Mouse (Mus musculus) neural tube, embryonic 11.5 days (tissue): ENCODE results near the gene Tubb1. TPM values are rescaled to one million over a fixed set of nuclear protein-coding genes. Genes with fewer than 3 reads are reported as not detected.
A peak's percentile ranks its signal among the peaks of the same experiment; 100 is the strongest.

Experiments used
- ATAC-seq: fragments of 200-750 bp; cut with Nextera tagmentation; 2 replicates; pipeline ENCODE4 v1.8.0; 2017; ENCODE audit warnings: moderate number of reproducible peaks, mild to moderate bottlenecking, moderate TSS enrichment, moderate library complexity; ENCODE audit not compliant: insufficient read depth, low FRiP score, low TSS enrichment
- DNase-seq: peaks from one replicate; pipeline ENCODE4 v3.0.0-alpha.2; 2015; ENCODE audit warnings: low spot score
- H3K27ac ChIP-seq: fragments of 300-500 bp; sonication (generic); 2 replicates; pipeline ENCODE4 v1.5.1; 2014; ENCODE audit warnings: low read depth, mild to moderate bottlenecking, low read length
- H3K27me3 ChIP-seq: fragments of 300-500 bp; sonication (generic); 2 replicates; pipeline ENCODE4 v1.6.1; 2014; ENCODE audit warnings: mild to moderate bottlenecking, low read length, mixed read lengths; ENCODE audit not compliant: control insufficient read depth, insufficient read depth
- H3K36me3 ChIP-seq: fragments of 300-500 bp; sonication (generic); 2 replicates; pipeline ENCODE4 v1.6.1; 2014; ENCODE audit warnings: mild to moderate bottlenecking, low read length, moderate library complexity, mixed read lengths; ENCODE audit not compliant: control insufficient read depth, insufficient read depth
- H3K4me1 ChIP-seq: fragments of 300-500 bp; sonication (generic); 2 replicates; pipeline ENCODE4 v1.6.1; 2014; ENCODE audit warnings: low read length, mixed read lengths; ENCODE audit not compliant: control insufficient read depth, insufficient read depth
- H3K4me2 ChIP-seq: fragments of 300-500 bp; sonication (generic); 2 replicates; pipeline ENCODE4 v1.6.1; 2014; ENCODE audit warnings: low read depth, mild to moderate bottlenecking, moderate library complexity
- H3K4me3 ChIP-seq: fragments of 300-500 bp; sonication (generic); 2 replicates; pipeline ENCODE4 v1.5.1; 2014; ENCODE audit warnings: low read depth, low read length
- H3K9ac ChIP-seq: fragments of 300-500 bp; sonication (generic); 2 replicates; pipeline ENCODE4 v1.6.1; 2014; ENCODE audit warnings: mild to moderate bottlenecking, low read length
- H3K9me3 ChIP-seq: fragments of 300-500 bp; sonication (generic); 2 replicates; pipeline ENCODE4 v1.6.1; 2016; ENCODE audit warnings: low read length; ENCODE audit not compliant: control insufficient read depth
- WGBS: fragments of 180-500 bp; shearing (Covaris S2); extraction: QIAGEN DNeasy Blood & Tissue Kit; methylation state at CpG from one replicate; pipeline ENCODE4 v1.1.7; 2014; 5-methylcytosine and 5-hydroxymethylcytosine counted together
- polyA plus RNA-seq: library from polyadenylated mRNA; unstranded; fragments of >200 nt; fragmentation: Nextera tagmentation; extraction: Ambion mirVana; gene quantifications from 2 replicates; pipeline ENCODE4 v1.2.1, GENCODE M21; 2014

Tubb1 gene
- polyA plus RNA-seq, 1 experiment from 2014 or later: 6.5 TPM

DNA sequence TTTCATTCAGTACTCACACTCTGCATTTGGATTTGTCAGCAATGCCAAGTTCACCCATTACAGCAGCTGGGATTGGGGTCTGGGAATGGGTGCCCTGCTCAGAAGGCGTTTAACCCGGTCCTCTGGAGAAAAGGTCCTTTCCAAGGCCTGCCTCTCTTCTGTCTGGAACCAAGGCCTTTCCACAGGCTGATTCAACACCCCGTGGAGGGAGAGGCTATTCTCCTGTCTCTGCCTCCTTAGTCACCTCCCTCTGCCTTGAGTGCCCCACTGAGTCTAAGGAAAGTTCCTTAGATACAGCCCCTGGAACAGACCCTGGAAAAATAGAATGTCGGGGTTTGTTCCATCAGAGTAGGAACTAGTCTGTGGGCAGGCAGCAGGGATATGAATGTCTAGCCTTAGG lies 2.1 kb upstream of the Tubb1 start:
- H3K36me3 ChIP-seq: no peaks in the 10 kb centered on the region
- no peaks in the 10 kb centered on the region for H3K4me1 ChIP-seq
- no peak for ATAC-seq
- no peak for DNase-seq
- H3K4me2 ChIP-seq: no peak overlapping the region
- H3K9ac ChIP-seq: no peak overlapping the region
- no peaks in the 10 kb centered on the region for H3K9me3 ChIP-seq
- H3K4me3 ChIP-seq: no peak overlapping the region
- no peak overlapping the region for H3K27ac ChIP-seq
- 84% methylated on average over 4 of the region's 4 CpGs for WGBS
- H3K27me3 ChIP-seq: no peaks in the 10 kb centered on the region

DNA sequence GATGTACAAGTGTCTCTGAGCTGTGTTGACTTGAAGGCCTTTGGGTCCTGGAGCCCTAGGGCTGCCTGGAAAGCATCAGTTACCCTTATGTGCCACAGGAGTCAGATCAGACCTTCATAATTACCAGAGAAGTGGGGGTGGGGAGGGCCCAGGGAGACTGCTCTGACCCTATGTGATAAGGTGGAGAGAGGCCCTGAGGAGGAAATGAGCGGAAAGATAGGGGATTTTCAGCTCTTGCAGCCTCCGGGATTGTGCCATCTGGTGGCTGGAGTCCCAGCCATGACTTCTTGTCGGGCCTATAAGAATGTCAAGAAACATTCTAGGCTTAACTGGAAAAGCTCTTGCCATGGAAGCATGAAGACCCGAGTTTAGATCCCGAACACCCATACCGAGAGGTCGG lies 3.2 kb downstream of the Tubb1 start:
- H3K4me1 ChIP-seq: no peaks in the 10 kb centered on the region
- no peak overlapping the region for H3K4me2 ChIP-seq
- H3K36me3 ChIP-seq: no peaks in the 10 kb centered on the region
- ATAC-seq (no peak), DNase-seq (peak; percentile 29)
- H3K9ac ChIP-seq: no peak overlapping the region
- 76% methylated on average over 7 of the region's 7 CpGs for WGBS
- no peak overlapping the region for H3K27ac ChIP-seq
- H3K9me3 ChIP-seq: no peaks in the 10 kb centered on the region
- H3K4me3 ChIP-seq: no peak overlapping the region
- no peaks in the 10 kb centered on the region for H3K27me3 ChIP-seq

DNA sequence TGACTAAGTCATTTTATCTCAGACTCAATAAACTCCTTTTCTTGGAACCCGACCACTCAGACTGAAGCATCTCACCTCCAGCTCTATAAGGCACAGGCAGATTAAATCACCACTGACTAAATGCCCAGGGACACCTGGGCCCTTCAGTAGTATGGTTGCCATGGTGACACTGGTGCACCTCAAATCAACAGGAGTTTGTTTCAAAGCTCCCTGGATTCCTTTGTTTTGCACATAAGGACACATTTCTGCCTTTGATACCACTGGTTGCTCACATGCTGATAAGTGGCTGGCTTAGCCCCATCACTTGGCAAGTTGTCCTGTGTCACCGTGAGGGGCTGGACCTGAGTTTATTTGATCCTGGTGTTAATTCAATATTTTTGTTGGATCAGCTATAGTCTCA lies 8.9 kb downstream of the Tubb1 start:
- WGBS: 84% methylated on average over 2 of the region's 2 CpGs
- no peak for DNase-seq
- H3K27me3 ChIP-seq: no peaks in the 10 kb centered on the region
- H3K27ac ChIP-seq: no peak overlapping the region
- no peaks in the 10 kb centered on the region for H3K9me3 ChIP-seq
- H3K4me2 ChIP-seq: no peak overlapping the region
- H3K4me3 ChIP-seq: no peak overlapping the region
- peaks cover 5% of the 10 kb centered on the region; the same call in 1 of the 2 replicates for H3K4me1 ChIP-seq
- H3K9ac ChIP-seq: no peak overlapping the region
- ATAC-seq: no peak
- peaks cover 5% of the 10 kb centered on the region; the same call in 1 of the 2 replicates for H3K36me3 ChIP-seq

DNA sequence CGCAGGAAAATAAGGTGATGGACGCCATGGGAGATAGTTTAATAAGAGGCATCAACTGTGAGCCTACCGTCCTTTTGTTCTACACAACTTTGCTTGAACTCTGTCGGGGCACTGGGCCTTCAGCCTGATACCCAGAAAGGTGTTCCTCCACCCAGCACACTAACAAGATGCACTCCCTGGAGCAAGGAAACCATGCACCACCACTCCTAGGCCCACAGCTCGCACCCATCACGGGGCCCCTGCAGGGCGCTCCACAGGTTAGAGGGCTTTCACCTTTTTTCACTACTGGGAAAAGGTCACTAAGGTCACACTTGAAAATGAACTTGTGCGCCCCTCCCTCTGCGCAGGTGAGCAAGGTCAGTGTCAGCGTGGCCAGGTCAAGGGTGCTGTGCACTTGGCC lies 12.9 kb downstream of the Tubb1 start:
- ATAC-seq (peak; percentile 51), DNase-seq (peak; percentile 19)
- no peak overlapping the region for H3K27ac ChIP-seq
- H3K9ac ChIP-seq: peak overlapping the region; percentile 85
- H3K4me1 ChIP-seq: peaks cover 5% of the 10 kb centered on the region; the same call in 1 of the 2 replicates
- no peaks in the 10 kb centered on the region for H3K9me3 ChIP-seq
- peak overlapping the region; percentile 97 for H3K4me2 ChIP-seq
- 40% methylated on average over 10 of the region's 10 CpGs for WGBS
- peaks cover 7% of the 10 kb centered on the region; the same call in 1 of the 2 replicates for H3K36me3 ChIP-seq
- no peaks in the 10 kb centered on the region for H3K27me3 ChIP-seq
- H3K4me3 ChIP-seq: peak overlapping the region; percentile 75

DNA sequence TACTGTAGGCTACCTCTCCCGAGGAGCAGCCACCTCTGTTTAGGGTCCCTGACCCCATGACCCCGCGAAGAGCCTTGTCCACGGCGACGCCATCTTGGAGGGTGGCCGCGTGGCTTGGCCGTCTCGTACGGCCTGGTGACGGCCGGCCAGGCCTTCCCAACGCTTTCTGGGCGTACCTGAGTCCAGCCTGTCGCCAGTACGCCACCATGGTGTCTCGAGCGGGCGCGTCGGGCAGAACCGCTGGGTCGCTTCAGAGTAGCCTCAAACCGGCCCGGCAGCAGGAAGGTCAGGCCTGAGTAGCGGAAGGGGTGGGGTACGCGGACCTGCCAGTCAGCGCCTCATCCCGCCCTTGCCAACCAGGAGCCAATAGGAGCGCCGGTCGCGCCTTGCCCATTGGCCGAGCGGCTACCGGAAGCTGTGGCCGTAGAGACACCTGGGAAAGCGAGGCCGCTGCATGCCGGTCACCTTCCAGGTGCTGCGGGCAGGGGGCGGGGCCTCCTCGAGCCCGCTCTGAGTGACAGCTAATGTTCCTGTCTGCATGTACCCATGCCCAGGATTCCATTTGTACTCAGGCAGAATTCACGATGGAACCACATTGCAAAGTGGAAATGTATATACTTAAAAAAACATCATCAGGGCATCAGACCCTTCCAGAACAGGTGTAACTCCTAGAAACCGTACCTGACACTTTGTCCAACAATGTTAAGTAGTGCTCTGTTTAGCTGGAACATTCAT lies 13.5 kb downstream of the Tubb1 start, which contains the start of gene Atp5e:
Atp5e (minus strand) TSS at position 317 of the 735 bp plus-strand sequence.
- Histone ChIP-seq H3K4me1 (peaks cover 5% of the 10 kb centered on the region; the same call in 1 of the 2 replicates), H3K4me3 (peak within 1 kb of the TSS; percentile 75), H3K9me3 (no peaks in the 10 kb centered on the region), H3K27me3 (no peaks in the 10 kb centered on the region), H3K27ac (no peak within 1 kb of the TSS), H3K4me2 (peak within 1 kb of the TSS; percentile 97), H3K9ac (peak within 1 kb of the TSS; percentile 85), H3K36me3 (peaks cover 7% of the 10 kb centered on the region; the same call in 1 of the 2 replicates)
- 2% methylated on average over 48 of the region's 48 CpGs for WGBS
- ATAC-seq (peak; percentile 100), DNase-seq (peak; percentile 93)

DNA sequence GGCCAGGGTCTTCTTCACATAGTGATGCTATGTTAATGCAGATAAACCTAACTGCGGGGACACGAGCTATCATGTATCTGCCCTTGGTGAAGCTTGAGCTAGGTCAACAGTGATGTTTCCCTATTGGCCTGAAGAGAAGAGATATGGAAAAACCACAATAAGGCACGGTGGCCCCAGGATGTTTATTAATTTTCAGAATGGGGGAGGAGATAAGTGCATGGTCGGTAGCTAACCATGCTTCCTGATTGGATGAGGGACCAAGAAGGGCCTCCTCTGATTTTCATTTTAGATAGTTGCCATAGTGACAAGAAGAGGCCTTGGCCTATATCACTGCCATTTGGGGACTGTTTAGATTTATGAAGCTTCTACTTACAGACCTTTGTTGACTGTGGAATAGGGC lies 19.8 kb downstream of the Tubb1 start:
- H3K4me1 ChIP-seq: peaks cover 4% of the 10 kb centered on the region; the same call in 1 of the 2 replicates
- no peak for ATAC-seq
- no peak overlapping the region for H3K27ac ChIP-seq
- WGBS: 87% methylated on average over 4 of the region's 4 CpGs
- no peak overlapping the region for H3K9ac ChIP-seq
- no peak for DNase-seq
- no peak overlapping the region for H3K4me2 ChIP-seq
- H3K4me3 ChIP-seq: no peak overlapping the region
- H3K9me3 ChIP-seq: no peaks in the 10 kb centered on the region
- H3K27me3 ChIP-seq: no peaks in the 10 kb centered on the region
- 0 out of 2 replicates have a peak, but pooled peaks cover 2% of the 10 kb centered on the region for H3K36me3 ChIP-seq

DNA sequence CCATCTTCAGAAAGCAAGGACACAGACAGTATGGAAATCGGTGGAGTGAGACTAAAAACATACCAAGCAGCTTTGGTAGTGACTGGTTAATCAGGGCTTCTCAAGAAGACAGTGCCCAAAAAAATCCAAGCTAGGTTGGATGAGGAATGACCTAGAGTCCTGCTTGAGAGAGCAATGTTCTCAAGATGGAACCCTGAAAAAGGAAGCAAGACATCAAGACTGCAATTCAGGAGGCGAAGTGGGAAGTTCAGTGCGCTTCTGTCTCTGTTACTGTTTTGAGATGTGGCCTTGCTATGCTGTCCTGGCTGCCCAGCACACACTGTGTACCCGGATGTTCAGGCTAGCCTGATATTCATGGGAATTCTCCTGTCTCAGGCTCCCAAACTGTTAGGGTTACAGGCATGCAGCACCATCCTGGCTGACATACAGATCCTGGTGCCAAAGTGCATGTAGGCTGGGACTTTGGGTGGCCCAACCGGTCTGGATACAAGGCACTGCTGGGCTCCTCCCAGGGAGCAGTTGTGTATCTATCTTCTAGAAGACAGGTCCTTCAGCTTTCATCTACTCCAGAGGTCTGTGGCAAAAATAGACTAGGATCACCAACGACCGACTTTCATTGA lies 20.4 kb downstream of the Tubb1 start:
- Histone ChIP-seq H3K36me3 (0 out of 2 replicates have a peak, but pooled peaks cover 2% of the 10 kb centered on the region), H3K4me3 (no peak overlapping the region), H3K4me2 (no peak overlapping the region), H3K4me1 (peaks cover 4% of the 10 kb centered on the region; the same call in 1 of the 2 replicates), H3K9me3 (no peaks in the 10 kb centered on the region), H3K9ac (no peak overlapping the region), H3K27me3 (no peaks in the 10 kb centered on the region), H3K27ac (no peak overlapping the region)
- ATAC-seq (no peak), DNase-seq (no peak)
- WGBS: 89% methylated on average over 7 of the region's 7 CpGs

DNA sequence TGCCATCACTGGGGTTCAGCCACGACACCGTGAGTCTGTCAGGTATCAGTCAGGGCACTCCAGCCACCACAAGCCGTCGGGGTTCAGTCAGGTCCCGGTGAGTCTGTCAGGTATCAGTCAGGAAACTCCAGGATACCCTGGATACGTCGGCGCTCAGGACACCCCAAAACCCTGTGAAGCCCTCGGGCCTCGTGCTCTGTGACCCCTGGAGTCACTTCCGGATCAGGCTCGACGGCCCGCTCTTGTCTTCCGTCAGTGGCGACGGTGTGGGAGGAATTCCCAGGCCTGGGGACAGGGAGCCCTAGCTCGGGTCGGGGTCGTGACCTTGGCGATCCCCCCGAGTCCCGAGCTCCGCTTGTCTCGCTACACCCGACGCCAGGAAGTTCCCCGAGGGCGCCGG lies 21.9 kb downstream of the Tubb1 start:
- Histone ChIP-seq H3K4me2 (peak overlapping the region; percentile 73), H3K36me3 (no peaks in the 10 kb centered on the region), H3K27ac (0 out of 2 replicates have a peak overlapping the region, but pooled peaks have one; percentile 53), H3K4me3 (peak overlapping the region; percentile 61), H3K9me3 (no peaks in the 10 kb centered on the region), H3K9ac (peak overlapping the region; percentile 67), H3K4me1 (peaks cover 4% of the 10 kb centered on the region; the same call in 1 of the 2 replicates), H3K27me3 (no peaks in the 10 kb centered on the region)
- ATAC-seq: peak; percentile 59
- WGBS: 8% methylated on average over 30 of the region's 30 CpGs
- DNase-seq: no peak
